Mouse (Mus musculus) forelimb bud, embryonic 11.5 days (tissue): ENCODE results near the gene Fam78a.
"Not testable (repeated sequence)": the region's sequence is repeated elsewhere in the genome, so short reads cannot be mapped to it uniquely, and the experiment has no call there.

Experiments
- DNase-seq: peaks from one replicate; pipeline ENCODE4 v3.0.0-alpha.2; 2012; ENCODE audit warnings: low read depth, low spot score

Fam78a gene

GRCm38 (mm10) chr2:32043836-32044235 lies 40.8 kb downstream of the Fam78a start:
- DNase-seq = no peak

- no peak for DNase-seq
Measured at GRCm38 (mm10) chr2:32041087-32041486, 43.6 kb downstream of the Fam78a start.

- not testable (repeated sequence) for DNase-seq
Measured at GRCm38 (mm10) chr2:32040646-32041045, 44.0 kb downstream of the Fam78a start.

- DNase-seq = no peak
Measured at GRCm38 (mm10) chr2:32038661-32039081, 46.0 kb downstream of the Fam78a start.

- DNase-seq = no peak
Measured at GRCm38 (mm10) chr2:32037279-32037858, 47.3 kb downstream of the Fam78a start.

- no peak for DNase-seq
Measured at GRCm38 (mm10) chr2:32034206-32034605, 50.5 kb downstream of the Fam78a start.

GRCm38 (mm10) chr2:32033436-32033835 lies 51.2 kb downstream of the Fam78a start:
- no peak for DNase-seq

- no peak for DNase-seq
Measured at GRCm38 (mm10) chr2:32029636-32030035, 55.0 kb downstream of the Fam78a start.

- DNase-seq = no peak
Measured at GRCm38 (mm10) chr2:32024372-32024771, 60.3 kb downstream of the Fam78a start.

- DNase-seq = no peak
Measured at GRCm38 (mm10) chr2:32020229-32020628, 64.4 kb downstream of the Fam78a start.

GRCm38 (mm10) chr2:32019704-32020103 lies 65.0 kb downstream of the Fam78a start:
- no peak for DNase-seq

- no peak for DNase-seq
Measured at GRCm38 (mm10) chr2:32008716-32009115, 75.9 kb downstream of the Fam78a start.

GRCm38 (mm10) chr2:32008311-32008710 lies 76.3 kb downstream of the Fam78a start:
- no peak for DNase-seq
